Comparison of ENCODE assay signal across 7 mouse cellular contexts in the genomic region with DNA sequence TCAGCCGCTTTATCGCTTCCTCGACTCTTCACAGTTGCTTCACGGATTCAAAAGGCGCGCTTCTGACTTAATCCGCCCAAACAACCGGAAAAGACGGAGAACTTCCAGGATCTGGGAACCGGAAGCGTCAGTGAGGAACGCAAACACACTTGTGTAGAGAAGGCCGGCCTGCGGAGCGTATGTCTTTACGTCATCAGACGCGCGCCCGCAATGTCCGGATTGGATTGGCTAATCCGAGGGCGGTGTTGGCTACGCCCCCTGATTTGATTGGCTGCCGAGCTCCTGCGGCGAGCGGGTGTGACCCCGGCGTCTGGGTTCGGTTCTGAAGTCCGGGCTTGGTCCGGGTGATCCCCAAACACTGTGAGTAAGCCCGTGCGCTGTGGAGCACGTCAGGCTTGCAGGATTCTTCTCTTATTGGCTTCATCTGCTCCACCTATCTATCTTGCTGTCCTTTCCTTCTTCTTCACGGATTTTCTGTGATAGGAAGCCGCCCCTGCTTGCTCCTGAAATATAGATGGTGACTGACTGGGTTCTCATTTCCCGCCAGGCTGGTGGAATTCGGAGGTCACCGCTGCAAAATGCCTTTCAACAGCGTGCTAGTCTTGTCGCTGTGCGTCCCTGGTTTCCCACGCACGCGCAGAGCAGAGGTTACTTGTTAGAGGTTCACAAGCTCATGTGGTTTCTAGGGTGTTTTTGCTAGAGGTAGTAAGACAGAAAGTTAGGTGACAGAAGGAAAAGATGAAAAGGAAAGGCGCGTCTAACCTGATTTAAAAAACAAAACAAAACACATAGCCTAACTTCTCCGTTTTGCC. TPM values are rescaled to one million over a fixed set of nuclear protein-coding genes. Genes with fewer than 3 reads are reported as not detected.
A peak's percentile ranks its signal among the peaks of the same experiment; 100 is the strongest.
DNase-seq lines count a peak whose midpoint lies in the region; ATAC-seq lines count a peak whose summit lies in the region.

Gene Mut, plus strand, starts transcription at position 266 of the 812 bp plus-strand sequence.
Gene Cenpq, minus strand, starts transcription at position 628 of the 812 bp plus-strand sequence.

- H3K4me1 ChIP-seq in embryonic facial prominence, embryonic 11.5 days (ENCODE audit: control insufficient read depth, insufficient read depth, low read length): no peaks in the 10 kb centered on the region
- peaks cover 8% of the 10 kb centered on the region; the same call in 1 of the 2 replicates for H3K4me1 ChIP-seq in limb, embryonic 10.5 days
- H3K4me1 ChIP-seq in midbrain, embryonic 13.5 days (replicated peaks): peaks cover 18% of the 10 kb centered on the region

- DNase-seq in adrenal gland, postnatal 14 days: peak; percentile 99
- peak; percentile 99 for DNase-seq in embryonic facial prominence, embryonic 11.5 days (ENCODE audit: low spot score)
- peak; percentile 99 for DNase-seq in kidney, adult 11 months
- peak; percentile 94 for DNase-seq in limb, embryonic 10.5 days (ENCODE audit: low spot score)
- peak; percentile 89 for DNase-seq in spleen, adult 12 weeks (ENCODE audit: low spot score)

- H3K9me3 ChIP-seq in embryonic facial prominence, embryonic 11.5 days (replicated peaks; ENCODE audit: control insufficient read depth, low read length): no peaks in the 10 kb centered on the region
- H3K9me3 ChIP-seq in limb, embryonic 10.5 days (replicated peaks): no peaks in the 10 kb centered on the region
- H3K9me3 ChIP-seq in midbrain, embryonic 13.5 days: no peaks in the 10 kb centered on the region

- H3K27me3 ChIP-seq in embryonic facial prominence, embryonic 11.5 days (ENCODE audit: control insufficient read depth, insufficient read depth, low read length): no peaks in the 10 kb centered on the region
- H3K27me3 ChIP-seq in limb, embryonic 10.5 days (ENCODE audit: low read depth, poor library complexity, severe bottlenecking): no peaks in the 10 kb centered on the region
- H3K27me3 ChIP-seq in midbrain, embryonic 13.5 days: no peaks in the 10 kb centered on the region

- peak within 1 kb of the TSS; percentile 52 for H3K27ac ChIP-seq in embryonic facial prominence, embryonic 11.5 days (replicated peaks; ENCODE audit: low read depth, low read length)
- H3K27ac ChIP-seq in limb, embryonic 10.5 days: peak within 1 kb of the TSS; percentile 88
- peak within 1 kb of the TSS; percentile 90 for H3K27ac ChIP-seq in midbrain, embryonic 13.5 days

- H3K9ac ChIP-seq in embryonic facial prominence, embryonic 11.5 days (replicated peaks; ENCODE audit: low read length): peak within 1 kb of the TSS; percentile 67
- H3K9ac ChIP-seq in midbrain, embryonic 13.5 days (replicated peaks): peak within 1 kb of the TSS; percentile 75

- peak; percentile 99 for ATAC-seq in embryonic facial prominence, embryonic 11.5 days (replicated peaks; ENCODE audit: insufficient number of reproducible peaks, low FRiP score, low TSS enrichment, low read depth)
- ATAC-seq in granulocyte monocyte progenitor cell, adult 5-6 weeks (replicated peaks; ENCODE audit: poor library complexity, severe bottlenecking): peak; percentile 97
- ATAC-seq in midbrain, embryonic 13.5 days: peak; percentile 100

- peak within 1 kb of the TSS; percentile 59 for H3K4me3 ChIP-seq in embryonic facial prominence, embryonic 11.5 days (ENCODE audit: low read depth, low read length)
- peak within 1 kb of the TSS; percentile 74 for H3K4me3 ChIP-seq in limb, embryonic 10.5 days
- peak within 1 kb of the TSS; percentile 68 for H3K4me3 ChIP-seq in midbrain, embryonic 13.5 days (replicated peaks)

- under 1% methylated on average over 50 of the region's 50 CpGs for WGBS in embryonic facial prominence, embryonic 11.5 days
- under 1% methylated on average over 50 of the region's 50 CpGs for WGBS in limb, embryonic 10.5 days
- under 1% methylated on average over 50 of the region's 50 CpGs for WGBS in midbrain, embryonic 13.5 days

- H3K36me3 ChIP-seq in embryonic facial prominence, embryonic 11.5 days (replicated peaks; ENCODE audit: control insufficient read depth, insufficient read depth, low read depth, low read length): no peaks in the 10 kb centered on the region
- peaks cover 38% of the 10 kb centered on the region for H3K36me3 ChIP-seq in limb, embryonic 10.5 days
- peaks cover 20% of the 10 kb centered on the region for H3K36me3 ChIP-seq in midbrain, embryonic 13.5 days

- H3K4me2 ChIP-seq in embryonic facial prominence, embryonic 11.5 days (ENCODE audit: low read depth, low read length): peak within 1 kb of the TSS; percentile 58
- H3K4me2 ChIP-seq in midbrain, embryonic 13.5 days (replicated peaks): peak within 1 kb of the TSS; percentile 73

RNA-seq across cellular contexts. Expression of gene Mut, which starts in this region (rescaled TPM):
- total RNA-seq in adrenal gland, postnatal 14 days (2021): 140 and 156 TPM in 2 replicates
- 37.5 and 38.0 TPM in 2 replicates for polyA plus RNA-seq in embryonic facial prominence, embryonic 11.5 days (2014; fragmentation: Nextera tagmentation; extraction: Ambion mirVana)
- total RNA-seq in granulocyte monocyte progenitor cell, adult 5-6 weeks (2014; fragmentation: Nextera tagmentation): 14.1 and 18.6 TPM in 2 replicates
- total RNA-seq in granulocyte monocyte progenitor cell, adult 5-6 weeks (2017): 32.7 and 36.8 TPM in 2 replicates
- 29.1 and 32.4 TPM in 2 replicates for polyA plus RNA-seq in limb, embryonic 10.5 days (2016; fragmentation: Nextera tagmentation; extraction: Ambion mirVana)
- polyA plus RNA-seq in midbrain, embryonic 13.5 days (2015; fragmentation: Nextera tagmentation; extraction: Ambion mirVana): 21.0 and 22.5 TPM in 2 replicates

RNA-seq across cellular contexts. Expression of gene Cenpq, which starts in this region (rescaled TPM):
- 7.7 and 8.4 TPM in 2 replicates for total RNA-seq in adrenal gland, postnatal 14 days (2021)
- 50.5 and 52.9 TPM in 2 replicates for polyA plus RNA-seq in embryonic facial prominence, embryonic 11.5 days (2014; fragmentation: Nextera tagmentation; extraction: Ambion mirVana)
- 24.4 and 48.7 TPM in 2 replicates for total RNA-seq in granulocyte monocyte progenitor cell, adult 5-6 weeks (2014; fragmentation: Nextera tagmentation)
- 42.3 and 60.0 TPM in 2 replicates for total RNA-seq in granulocyte monocyte progenitor cell, adult 5-6 weeks (2017)
- polyA plus RNA-seq in limb, embryonic 10.5 days (2016; fragmentation: Nextera tagmentation; extraction: Ambion mirVana): 35.7 and 38.9 TPM in 2 replicates
- 15.5 and 16.0 TPM in 2 replicates for polyA plus RNA-seq in midbrain, embryonic 13.5 days (2015; fragmentation: Nextera tagmentation; extraction: Ambion mirVana)

Comparison
In these comparisons a context has a peak if more than half of its experiments do, and no peak if none do; other contexts are left out.
1. Peak in every context shown above with its lines: DNase-seq, ATAC-seq, H3K4me3 ChIP-seq and H3K27ac ChIP-seq.